Mouse (Mus musculus): Measurements from ENCODE around the gene L3mbtl2.
"Not testable (repeated sequence)": the region's sequence is repeated elsewhere in the genome, so short reads cannot be mapped to it uniquely, and the experiment has no call there.

L3mbtl2 gene

GRCm38 (mm10) chr15:81663697-81664561, at the start of gene L3mbtl2:
Gene L3mbtl2 (plus strand): TSS chr15:81663889.
- peak; percentile 90 to 95 for DNase-seq (ENCODE audit: low spot score in 2 of 2)

- no peak for DNase-seq (ENCODE audit: low spot score in 2 of 2)
Observed at GRCm38 (mm10) chr15:81649516-81650455, 13.9 kb upstream of the L3mbtl2 start.

GRCm38 (mm10) chr15:81650636-81651035, 13.1 kb upstream of the L3mbtl2 start:
- DNase-seq (ENCODE audit: low spot score in 2 of 2), result no peak

- DNase-seq (ENCODE audit: low spot score in 2 of 2), result no peak
Observed at GRCm38 (mm10) chr15:81661701-81662100, 2.0 kb upstream of the L3mbtl2 start.

GRCm38 (mm10) chr15:81663281-81663680, 408 bp upstream of the L3mbtl2 start:
- DNase-seq (ENCODE audit: low spot score in 2 of 2), result no peak

- DNase-seq (ENCODE audit: low spot score in 2 of 2), result no peak
Observed at GRCm38 (mm10) chr15:81666957-81667356, 3.3 kb downstream of the L3mbtl2 start.

- no peak for DNase-seq (ENCODE audit: low spot score in 2 of 2)
Observed at GRCm38 (mm10) chr15:81670231-81670640, 6.5 kb downstream of the L3mbtl2 start.

- DNase-seq (ENCODE audit: low spot score in 2 of 2), result no peak
Observed at GRCm38 (mm10) chr15:81676637-81677036, 12.9 kb downstream of the L3mbtl2 start.

- no peak for DNase-seq (ENCODE audit: low spot score in 2 of 2)
Observed at GRCm38 (mm10) chr15:81680301-81680805, 16.7 kb downstream of the L3mbtl2 start.

GRCm38 (mm10) chr15:81693366-81693966, 29.8 kb downstream of the L3mbtl2 start:
- no peak for DNase-seq (ENCODE audit: low spot score in 2 of 2)

- peak; percentile 84 to 93 for DNase-seq (ENCODE audit: low spot score in 2 of 2)
Observed at GRCm38 (mm10) chr15:81693967-81694881, 30.5 kb downstream of the L3mbtl2 start.

- no peak for DNase-seq (ENCODE audit: low spot score in 2 of 2)
Observed at GRCm38 (mm10) chr15:81694891-81695290, 31.2 kb downstream of the L3mbtl2 start.

- DNase-seq (ENCODE audit: low spot score in 2 of 2), result no peak
Observed at GRCm38 (mm10) chr15:81697175-81697574, 33.5 kb downstream of the L3mbtl2 start, which contains the start of gene Chadl. Gene Chadl (minus strand): TSS chr15:81697287.

- DNase-seq (ENCODE audit: low spot score in 2 of 2), result no peak
Observed at GRCm38 (mm10) chr15:81697847-81698246, 34.2 kb downstream of the L3mbtl2 start.

GRCm38 (mm10) chr15:81698532-81698931, 34.8 kb downstream of the L3mbtl2 start:
- DNase-seq (ENCODE audit: low spot score in 2 of 2), result no peak

- no peak for DNase-seq (ENCODE audit: low spot score in 2 of 2)
Observed at GRCm38 (mm10) chr15:81700161-81700560, 36.5 kb downstream of the L3mbtl2 start.

GRCm38 (mm10) chr15:81700601-81701000, 36.9 kb downstream of the L3mbtl2 start:
- no peak for DNase-seq (ENCODE audit: low spot score in 2 of 2)

- not testable (repeated sequence) for DNase-seq (ENCODE audit: low spot score in 2 of 2)
Observed at GRCm38 (mm10) chr15:81701350-81701749, 37.7 kb downstream of the L3mbtl2 start.

GRCm38 (mm10) chr15:81702306-81703093, 38.8 kb downstream of the L3mbtl2 start:
- DNase-seq (ENCODE audit: low spot score in 2 of 2), result no peak

GRCm38 (mm10) chr15:81703094-81703489, 39.4 kb downstream of the L3mbtl2 start:
- DNase-seq (ENCODE audit: low spot score in 2 of 2), result no peak

Measured in spleen, postnatal 4 days (tissue).